Mouse (Mus musculus) neural tube, embryonic 15.5 days (tissue): Measurements from ENCODE around the gene Kif1b. TPM values are rescaled to one million over a fixed set of nuclear protein-coding genes. Genes with fewer than 3 reads are reported as not detected.
"Not testable (repeated sequence)": the region's sequence is repeated elsewhere in the genome, so short reads cannot be mapped to it uniquely, and the experiment has no call there.

ENCODE experiments used
- ATAC-seq: fragments of 200-750 bp; cut with Nextera tagmentation; 2 replicates; pipeline ENCODE4 v1.8.0; 2017; ENCODE audit warnings: mild to moderate bottlenecking, moderate TSS enrichment, moderate library complexity; ENCODE audit not compliant: low FRiP score
- H3K27ac ChIP-seq: fragments of 300-500 bp; sonication (generic); replicated peaks from 2 replicates; pipeline ENCODE4 v1.5.1; 2015; ENCODE audit warnings: mild to moderate bottlenecking, inconsistent platforms
- H3K27me3 ChIP-seq: fragments of 300-500 bp; sonication (generic); replicated peaks from 2 replicates; pipeline ENCODE4 v1.6.1; 2015; ENCODE audit warnings: inconsistent platforms
- H3K36me3 ChIP-seq: fragments of 300-500 bp; sonication (generic); 2 replicates; pipeline ENCODE4 v1.6.1; 2015; ENCODE audit warnings: inconsistent platforms
- H3K4me1 ChIP-seq: fragments of 300-500 bp; sonication (generic); 2 replicates; pipeline ENCODE4 v1.6.1; 2015; ENCODE audit warnings: inconsistent platforms
- H3K4me2 ChIP-seq: fragments of 300-500 bp; sonication (generic); 2 replicates; pipeline ENCODE4 v1.6.1; 2015; ENCODE audit warnings: inconsistent platforms, mild to moderate bottlenecking, moderate library complexity
- H3K4me3 ChIP-seq: fragments of 300-500 bp; sonication (generic); replicated peaks from 2 replicates; pipeline ENCODE4 v1.5.1; 2015; ENCODE audit warnings: mild to moderate bottlenecking, inconsistent platforms
- H3K9ac ChIP-seq: fragments of 300-500 bp; sonication (generic); replicated peaks from 2 replicates; pipeline ENCODE4 v1.6.1; 2015; ENCODE audit warnings: mild to moderate bottlenecking, inconsistent platforms
- H3K9me3 ChIP-seq: fragments of 300-500 bp; sonication (generic); replicated peaks from 2 replicates; pipeline ENCODE4 v1.6.1; 2016; ENCODE audit warnings: inconsistent platforms
- WGBS: fragments of 180-500 bp; shearing (Covaris S2); methylation state at CpG from one replicate; pipeline ENCODE4 v1.1.7; 2015; ENCODE audit warnings: mixed read lengths; 5-methylcytosine and 5-hydroxymethylcytosine counted together
- polyA plus RNA-seq: library from polyadenylated mRNA; unstranded; fragments of >200 nt; fragmentation: Nextera tagmentation; extraction: Ambion mirVana; gene quantifications from 2 replicates; pipeline ENCODE4 v1.2.1, GENCODE M21; 2015

Gene Kif1b
- polyA plus RNA-seq, 1 experiment from 2014 or later = 121 TPM

- H3K9ac ChIP-seq = no peak overlapping the region
- ATAC-seq = no peak
- peaks cover 83% of the 10 kb centered on the region for H3K36me3 ChIP-seq
These were observed 92.1 kb downstream of the Kif1b start for GRCm38 (mm10) chr4:149215397-149215796.

DNA sequence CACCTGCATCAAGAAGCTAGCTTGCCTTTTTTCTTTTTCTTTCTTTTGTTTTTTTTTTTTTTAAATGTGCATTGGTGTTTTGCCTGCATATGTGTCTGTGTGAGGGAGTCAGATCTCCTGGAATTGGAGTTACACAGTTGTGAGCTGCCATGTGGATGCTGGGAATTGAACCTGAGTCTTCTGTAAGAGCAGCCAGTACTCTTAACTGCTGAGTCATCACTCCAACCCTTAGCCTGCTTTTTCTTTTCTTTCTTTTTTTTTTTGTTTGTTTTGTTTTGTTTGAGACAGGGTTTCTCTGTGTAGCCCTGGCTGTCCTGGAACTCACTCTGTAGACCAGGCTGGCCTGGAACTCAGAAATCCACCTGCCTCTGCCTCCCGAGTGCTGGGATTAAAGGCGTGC is 93.0 kb downstream of the Kif1b start:
- H3K36me3 ChIP-seq = peaks cover 86% of the 10 kb centered on the region
- H3K27me3 ChIP-seq, H3K4me3 ChIP-seq, H3K27ac ChIP-seq, H3K4me1 ChIP-seq, H3K9me3 ChIP-seq, H3K9ac ChIP-seq, H3K4me2 ChIP-seq, ATAC-seq: not testable (repeated sequence)
- WGBS = 97% methylated on average over 2 of the region's 2 CpGs

More at GRCm38 (mm10) chr4:149215397-149215796, 92.1 kb downstream of the Kif1b start:
- H3K27me3 ChIP-seq = no peaks in the 10 kb centered on the region
- no peaks in the 10 kb centered on the region for H3K9me3 ChIP-seq
- no peak overlapping the region for H3K4me3 ChIP-seq
- H3K27ac ChIP-seq = no peak overlapping the region
- H3K4me2 ChIP-seq = no peak overlapping the region
- WGBS = 59% methylated on average over 2 of the region's 2 CpGs
- H3K4me1 ChIP-seq = peaks cover 11% of the 10 kb centered on the region

DNA sequence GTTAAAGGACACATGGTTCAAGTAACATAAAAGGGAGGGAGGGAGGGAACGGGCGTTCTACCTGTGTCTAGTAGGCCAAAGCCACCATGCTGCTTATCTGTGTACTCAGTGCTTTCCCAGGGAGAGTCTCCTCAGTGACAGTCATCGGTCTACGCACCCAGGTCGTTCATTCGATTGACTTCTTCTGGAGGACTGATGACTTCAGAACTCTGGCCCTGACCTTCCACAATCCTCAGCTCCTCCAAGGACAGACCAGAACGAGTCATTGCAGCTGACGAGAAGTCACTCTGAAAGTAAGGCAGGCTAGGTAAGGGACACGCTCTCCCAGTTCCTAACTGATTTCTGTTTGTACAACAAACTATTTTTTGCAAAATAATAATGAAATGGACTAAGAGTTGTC is 94.0 kb downstream of the Kif1b start:
- Histone ChIP-seq H3K9me3 (no peaks in the 10 kb centered on the region), H3K4me1 (no peaks in the 10 kb centered on the region), H3K4me2 (no peak overlapping the region), H3K36me3 (peaks cover 86% of the 10 kb centered on the region), H3K27ac (no peak overlapping the region), H3K27me3 (no peaks in the 10 kb centered on the region), H3K9ac (no peak overlapping the region), H3K4me3 (no peak overlapping the region)
- ATAC-seq = no peak
- 97% methylated on average over 9 of the region's 9 CpGs for WGBS

- H3K27me3 ChIP-seq, H3K4me1 ChIP-seq, H3K9ac ChIP-seq, H3K9me3 ChIP-seq, ATAC-seq, H3K4me2 ChIP-seq, H3K27ac ChIP-seq, H3K4me3 ChIP-seq: not testable (repeated sequence)
- peaks cover 90% of the 10 kb centered on the region for H3K36me3 ChIP-seq
- WGBS = 95% methylated on average over 6 of the region's 6 CpGs
These were observed 96.1 kb downstream of the Kif1b start for GRCm38 (mm10) chr4:149211441-149211840.

DNA sequence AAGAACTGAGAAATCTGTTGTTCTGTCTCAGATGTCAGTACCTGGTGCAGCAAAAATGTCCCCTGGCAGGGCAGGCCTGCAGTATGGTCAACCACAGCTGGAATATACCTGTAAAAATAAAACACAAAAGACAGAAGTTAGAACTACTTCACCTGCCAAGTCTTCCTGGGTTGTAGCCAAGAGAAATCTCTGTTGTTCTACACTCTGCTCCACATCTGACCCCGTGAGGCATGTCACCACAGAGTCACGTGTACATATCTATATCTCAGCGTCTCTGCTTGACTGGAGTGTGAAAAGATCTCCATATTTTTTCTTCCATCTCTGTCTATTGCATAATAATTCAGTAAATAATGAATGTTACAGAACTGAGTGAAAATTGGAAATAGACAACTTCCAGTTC is 105.0 kb downstream of the Kif1b start:
- no peaks in the 10 kb centered on the region for H3K4me1 ChIP-seq
- WGBS = 85% methylated on average over 3 of the region's 3 CpGs
- no peak overlapping the region for H3K4me2 ChIP-seq
- H3K27ac ChIP-seq = no peak overlapping the region
- H3K36me3 ChIP-seq = peaks cover 85% of the 10 kb centered on the region
- H3K9ac ChIP-seq = no peak overlapping the region
- no peak overlapping the region for H3K4me3 ChIP-seq
- no peaks in the 10 kb centered on the region for H3K9me3 ChIP-seq
- no peak for ATAC-seq
- no peaks in the 10 kb centered on the region for H3K27me3 ChIP-seq

DNA sequence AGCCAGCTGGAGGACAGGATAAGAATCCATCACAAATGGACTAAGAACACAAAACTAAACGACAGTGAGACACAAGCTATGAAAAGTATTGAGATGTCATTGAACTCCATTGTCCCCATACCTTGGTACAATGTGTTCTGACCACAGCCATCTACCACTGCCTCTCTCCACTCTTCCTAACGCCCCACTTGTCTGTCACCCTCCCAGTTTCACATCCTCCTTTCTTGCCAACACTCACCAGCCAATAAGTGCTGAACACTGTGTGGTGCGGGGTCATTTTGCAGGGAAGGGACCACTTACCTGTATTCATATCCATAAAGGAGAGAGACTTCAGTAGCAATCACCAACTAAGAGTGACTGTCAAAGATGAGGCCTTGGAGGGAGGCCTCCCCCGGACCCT is 106.4 kb downstream of the Kif1b start:
- no peaks in the 10 kb centered on the region for H3K4me1 ChIP-seq
- peaks cover 81% of the 10 kb centered on the region for H3K36me3 ChIP-seq
- WGBS = 98% methylated on average over 4 of the region's 4 CpGs
- no peak overlapping the region for H3K4me2 ChIP-seq
- ATAC-seq = no peak
- H3K27ac ChIP-seq = no peak overlapping the region
- no peaks in the 10 kb centered on the region for H3K9me3 ChIP-seq
- no peak overlapping the region for H3K9ac ChIP-seq
- H3K27me3 ChIP-seq = no peaks in the 10 kb centered on the region
- H3K4me3 ChIP-seq = no peak overlapping the region

GRCm38 (mm10) chr4:149197180-149197579 is 110.3 kb downstream of the Kif1b start:
- Histone ChIP-seq H3K9me3 (no peaks in the 10 kb centered on the region), H3K4me3 (no peak overlapping the region), H3K27me3 (no peaks in the 10 kb centered on the region), H3K4me1 (no peaks in the 10 kb centered on the region), H3K4me2 (no peak overlapping the region), H3K36me3 (peaks cover 77% of the 10 kb centered on the region), H3K27ac (no peak overlapping the region), H3K9ac (no peak overlapping the region)
- WGBS = 82% methylated on average over 1 of the region's 1 CpGs
- no peak for ATAC-seq

DNA sequence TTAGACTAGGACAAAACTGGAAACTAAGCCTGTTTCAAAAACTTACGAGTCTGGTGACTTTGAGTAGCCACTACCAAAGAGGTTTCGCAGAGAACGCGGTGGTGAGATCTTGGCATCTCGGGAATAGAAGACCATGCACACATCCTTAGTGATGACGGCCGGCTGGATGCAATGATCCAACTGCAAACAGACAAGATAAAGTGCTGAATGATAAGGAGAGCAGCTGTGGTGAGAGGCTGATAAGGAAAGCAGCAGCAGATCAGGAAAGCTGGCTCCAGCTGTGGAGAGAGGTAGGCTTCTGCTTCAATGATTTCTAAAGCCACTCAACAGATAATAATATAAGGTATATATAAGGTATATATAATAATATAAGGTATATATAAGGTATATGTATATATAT is 116.4 kb downstream of the Kif1b start:
- no peaks in the 10 kb centered on the region for H3K4me1 ChIP-seq
- WGBS = 96% methylated on average over 7 of the region's 7 CpGs
- H3K27me3 ChIP-seq = no peaks in the 10 kb centered on the region
- H3K4me2 ChIP-seq = no peak overlapping the region
- peaks cover 84% of the 10 kb centered on the region for H3K36me3 ChIP-seq
- no peak for ATAC-seq
- H3K27ac ChIP-seq = no peak overlapping the region
- no peaks in the 10 kb centered on the region for H3K9me3 ChIP-seq
- no peak overlapping the region for H3K4me3 ChIP-seq
- no peak overlapping the region for H3K9ac ChIP-seq

GRCm38 (mm10) chr4:149188563-149188962 is 118.9 kb downstream of the Kif1b start:
- H3K4me1 ChIP-seq = no peaks in the 10 kb centered on the region
- no peak overlapping the region for H3K4me3 ChIP-seq
- ATAC-seq = no peak
- H3K4me2 ChIP-seq = no peak overlapping the region
- no peaks in the 10 kb centered on the region for H3K27me3 ChIP-seq
- H3K9ac ChIP-seq = no peak overlapping the region
- H3K27ac ChIP-seq = no peak overlapping the region
- WGBS = 92% methylated on average over 2 of the region's 2 CpGs
- H3K9me3 ChIP-seq = no peaks in the 10 kb centered on the region
- peaks cover 90% of the 10 kb centered on the region for H3K36me3 ChIP-seq

DNA sequence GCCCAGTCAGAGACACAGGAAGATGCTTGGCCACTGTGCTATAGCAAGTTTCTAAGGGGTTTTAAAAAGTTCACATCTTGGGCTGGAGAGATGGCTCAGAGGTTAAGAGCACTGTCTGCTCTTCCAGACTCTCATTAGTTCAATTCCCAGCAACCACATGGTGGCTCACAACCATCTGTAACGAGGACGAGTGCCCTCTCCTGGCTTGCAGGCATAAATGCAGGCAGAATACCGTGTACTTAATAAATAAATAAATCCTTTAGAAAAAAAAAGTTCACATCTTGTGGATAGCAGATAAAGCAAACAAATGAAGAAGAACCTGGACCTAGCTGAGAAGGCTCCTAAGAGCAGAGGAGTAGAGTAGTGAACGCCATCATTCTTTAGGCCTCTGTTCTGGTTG is 124.7 kb downstream of the Kif1b start:
- ATAC-seq = no peak
- H3K4me3 ChIP-seq = no peak overlapping the region
- no peaks in the 10 kb centered on the region for H3K9me3 ChIP-seq
- H3K27me3 ChIP-seq = no peaks in the 10 kb centered on the region
- no peaks in the 10 kb centered on the region for H3K4me1 ChIP-seq
- WGBS = 47% methylated on average over 4 of the region's 4 CpGs
- peaks cover 94% of the 10 kb centered on the region for H3K36me3 ChIP-seq
- H3K9ac ChIP-seq = no peak overlapping the region
- H3K4me2 ChIP-seq = no peak overlapping the region
- no peak overlapping the region for H3K27ac ChIP-seq

- no peaks in the 10 kb centered on the region for H3K4me1 ChIP-seq
- H3K4me2 ChIP-seq = no peak overlapping the region
- H3K4me3 ChIP-seq = no peak overlapping the region
- no peaks in the 10 kb centered on the region for H3K27me3 ChIP-seq
- no peak for ATAC-seq
- WGBS = 90% methylated on average over 7 of the region's 7 CpGs
- H3K36me3 ChIP-seq = peaks cover 92% of the 10 kb centered on the region
- no peak overlapping the region for H3K27ac ChIP-seq
- no peaks in the 10 kb centered on the region for H3K9me3 ChIP-seq
- H3K9ac ChIP-seq = no peak overlapping the region
These were observed 125.3 kb downstream of the Kif1b start for GRCm38 (mm10) chr4:149182192-149182591.

DNA sequence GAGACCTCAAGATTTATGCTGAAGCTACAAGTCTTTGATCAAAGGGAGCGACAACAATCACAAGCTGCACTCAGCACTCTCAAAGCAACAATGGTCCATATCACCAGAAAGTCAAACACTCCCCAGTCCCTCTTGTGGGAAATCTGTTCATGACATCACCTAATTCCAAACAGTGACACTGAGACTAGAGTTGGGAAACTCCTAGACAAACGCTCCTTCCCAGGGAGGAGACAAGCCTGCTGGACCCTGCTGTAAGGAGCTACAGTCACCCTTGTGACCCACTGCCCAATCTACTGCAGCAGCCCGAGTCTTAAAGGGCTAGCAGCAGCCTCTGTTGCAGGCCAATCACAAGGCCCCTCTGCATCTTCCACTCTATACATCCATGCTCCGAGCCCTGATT is 127.9 kb downstream of the Kif1b start:
- H3K4me2 ChIP-seq = no peak overlapping the region
- H3K4me1 ChIP-seq = no peaks in the 10 kb centered on the region
- 56% methylated on average over 4 of the region's 4 CpGs for WGBS
- H3K4me3 ChIP-seq = no peak overlapping the region
- peaks cover 81% of the 10 kb centered on the region for H3K36me3 ChIP-seq
- no peaks in the 10 kb centered on the region for H3K9me3 ChIP-seq
- no peak overlapping the region for H3K9ac ChIP-seq
- ATAC-seq = no peak
- H3K27ac ChIP-seq = 0 out of 2 replicates have a peak overlapping the region, but pooled peaks have one; percentile 28
- H3K27me3 ChIP-seq = no peaks in the 10 kb centered on the region

DNA sequence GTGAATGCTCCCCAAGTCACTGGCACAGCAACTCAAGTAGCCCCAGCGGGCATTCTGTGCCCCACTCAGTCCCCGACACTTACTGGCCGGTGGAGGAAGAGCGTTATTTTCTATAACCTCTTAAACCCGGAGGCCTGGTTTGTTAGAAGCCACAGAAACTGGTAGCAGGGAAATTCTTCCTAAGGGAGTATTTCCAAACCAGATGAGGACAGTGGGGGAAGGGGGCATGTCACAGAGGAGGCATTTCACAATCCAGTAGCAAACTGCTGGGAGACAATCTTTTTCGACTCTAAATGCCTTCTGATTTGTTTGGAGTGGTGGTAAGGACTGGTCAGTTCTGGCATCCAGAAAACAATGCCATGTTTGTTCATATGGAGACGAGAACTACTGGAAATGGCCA is 128.3 kb downstream of the Kif1b start:
- Histone ChIP-seq H3K4me3 (no peak overlapping the region), H3K9ac (no peak overlapping the region), H3K4me2 (no peak overlapping the region), H3K27ac (no peak overlapping the region), H3K36me3 (peaks cover 77% of the 10 kb centered on the region), H3K27me3 (no peaks in the 10 kb centered on the region), H3K4me1 (no peaks in the 10 kb centered on the region), H3K9me3 (no peaks in the 10 kb centered on the region)
- WGBS = 76% methylated on average over 7 of the region's 7 CpGs
- ATAC-seq = no peak
